Mouse (Mus musculus): ENCODE measurements around the gene Prkaa1.

The Prkaa1 gene

DNA sequence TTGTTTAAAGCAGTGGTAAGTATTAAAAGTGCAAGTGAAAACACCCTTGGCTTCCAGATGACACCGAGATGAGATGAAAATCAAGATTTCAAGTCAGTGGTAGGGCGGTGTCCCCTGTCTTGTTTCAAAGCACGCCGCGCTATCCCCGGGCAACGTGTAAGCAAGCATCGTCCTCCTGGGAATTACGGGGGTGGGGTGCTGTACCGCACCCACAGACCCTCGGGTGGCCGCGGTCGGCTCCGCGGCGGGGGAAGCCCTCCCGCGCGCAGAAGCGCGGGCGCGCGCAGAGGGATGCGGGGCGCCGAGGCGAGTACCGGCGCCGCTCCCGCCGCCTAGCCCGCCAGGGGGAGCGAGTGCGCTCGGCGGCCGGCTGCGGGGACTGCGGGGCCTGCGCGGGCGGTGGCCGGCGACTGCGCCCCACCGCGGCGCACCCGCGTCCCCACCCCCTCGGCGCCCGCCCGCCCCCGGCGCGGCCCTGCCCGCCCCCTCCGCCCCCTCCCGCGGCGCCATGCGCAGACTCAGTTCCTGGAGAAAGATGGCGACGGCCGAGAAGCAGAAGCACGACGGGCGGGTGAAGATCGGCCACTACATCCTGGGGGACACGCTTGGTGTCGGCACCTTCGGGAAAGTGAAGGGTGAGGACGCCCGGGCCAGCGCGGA, at the start of gene Prkaa1:
TSS of gene Prkaa1 (plus strand) at position 501 of the 660 bp plus-strand sequence.
- peak; percentile 71 for DNase-seq (ENCODE audit: low spot score)

GRCm38 (mm10) chr15:5095534-5096301, 47.9 kb upstream of the Prkaa1 start:
- no peak for DNase-seq (ENCODE audit: low spot score)

GRCm38 (mm10) chr15:5097376-5097775, 46.3 kb upstream of the Prkaa1 start:
- no peak for DNase-seq (ENCODE audit: low spot score)

- DNase-seq (ENCODE audit: low spot score): no peak
Observed at GRCm38 (mm10) chr15:5102312-5102711, 41.3 kb upstream of the Prkaa1 start.

DNA sequence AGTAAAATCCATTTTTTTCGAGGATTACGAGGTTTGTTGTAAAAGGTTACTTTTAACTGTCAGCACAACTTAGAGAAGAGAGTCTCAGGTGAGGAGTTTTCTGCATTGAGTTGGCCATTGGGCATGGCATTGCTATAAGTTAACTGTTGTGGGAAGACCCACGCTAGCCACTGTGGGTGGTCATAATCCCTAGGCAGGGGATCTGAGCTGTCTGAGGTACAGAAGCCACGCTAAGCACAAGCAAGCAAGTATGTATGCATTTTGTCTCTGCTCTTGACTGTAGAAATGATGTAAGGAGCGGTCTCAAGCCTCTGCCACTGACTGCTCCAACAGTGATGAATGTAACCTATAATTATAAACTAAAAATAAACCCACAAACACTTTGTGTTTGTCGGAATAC, 37.8 kb upstream of the Prkaa1 start:
- no peak for DNase-seq (ENCODE audit: low spot score)

DNA sequence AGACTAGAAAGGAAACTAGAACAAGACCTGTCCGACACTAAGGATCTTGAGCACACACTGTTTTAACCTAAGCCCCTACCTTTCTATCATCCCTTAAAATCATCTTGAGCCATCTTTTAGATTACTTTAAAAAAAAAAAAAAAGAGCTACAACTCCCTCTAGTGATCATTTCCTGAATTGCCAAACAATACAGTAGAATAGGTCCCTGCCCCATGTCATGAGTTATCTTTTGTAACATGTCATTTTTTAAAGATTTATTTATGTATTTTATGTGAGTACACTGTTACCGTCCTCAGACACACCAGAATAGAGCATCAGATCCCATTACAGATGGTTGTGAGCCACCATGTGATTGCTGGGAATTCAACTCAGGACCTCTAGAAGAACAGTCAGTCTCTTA, 37.4 kb upstream of the Prkaa1 start:
- peak; percentile 60 for DNase-seq (ENCODE audit: low spot score)

- no peak for DNase-seq (ENCODE audit: low spot score)
Observed at GRCm38 (mm10) chr15:5107686-5108654, 35.7 kb upstream of the Prkaa1 start, which contains the start of gene Card6. Gene Card6, minus strand, starts transcription at chr15:5108539.

GRCm38 (mm10) chr15:5108655-5109040, 35.0 kb upstream of the Prkaa1 start:
- no peak for DNase-seq (ENCODE audit: low spot score)

DNA sequence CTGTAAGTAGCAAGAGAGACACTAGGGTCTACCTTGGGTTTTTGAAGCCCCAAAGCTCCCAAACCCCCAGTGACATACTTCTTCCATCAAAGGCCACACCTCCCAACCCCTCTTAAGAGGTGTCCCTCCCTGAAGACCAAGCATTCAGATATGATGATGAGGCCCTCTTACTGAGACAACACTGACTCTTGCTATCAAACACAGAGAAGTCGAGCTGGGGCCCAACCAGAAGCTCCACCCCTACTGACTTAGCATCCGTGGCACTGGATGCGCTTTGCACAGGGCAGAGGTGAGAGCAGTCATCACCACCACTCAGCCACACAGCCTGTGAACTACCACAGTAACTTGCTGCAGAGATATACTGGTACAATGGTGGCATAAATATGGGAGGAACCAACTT, 31.0 kb upstream of the Prkaa1 start:
- no peak for DNase-seq (ENCODE audit: low spot score)

GRCm38 (mm10) chr15:5115173-5115572, 28.5 kb upstream of the Prkaa1 start:
- no peak for DNase-seq (ENCODE audit: low spot score)

GRCm38 (mm10) chr15:5116270-5117030, 27.2 kb upstream of the Prkaa1 start, which contains the start of gene Rpl37:
Gene Rpl37, plus strand, starts transcription at chr15:5116645.
- DNase-seq (ENCODE audit: low spot score): peak; percentile 99

- DNase-seq (ENCODE audit: low spot score): peak; percentile 44
Observed at GRCm38 (mm10) chr15:5117031-5117601, 26.5 kb upstream of the Prkaa1 start.

DNA sequence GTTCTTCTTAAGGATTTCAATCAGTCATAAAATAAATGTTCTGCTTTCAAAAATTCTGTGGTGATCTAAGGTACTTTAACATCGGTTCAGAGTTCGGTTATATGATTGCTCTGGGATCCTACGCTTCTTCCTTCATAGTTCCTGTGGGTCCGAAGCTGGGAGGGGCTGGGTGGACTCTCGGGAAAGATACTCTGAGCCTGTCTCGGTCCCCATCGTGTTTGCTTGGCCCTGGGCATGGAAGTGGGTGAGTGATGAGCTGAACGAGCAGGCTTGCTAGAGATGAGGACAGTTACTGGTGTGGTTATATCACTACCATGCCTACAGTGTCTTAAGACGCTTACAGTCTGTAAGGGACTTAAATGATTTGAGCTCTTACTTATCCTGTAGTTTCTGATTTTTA, 25.0 kb upstream of the Prkaa1 start:
- no peak for DNase-seq (ENCODE audit: low spot score)

GRCm38 (mm10) chr15:5119192-5119591, 24.5 kb upstream of the Prkaa1 start:
- DNase-seq (ENCODE audit: low spot score): no peak

DNA sequence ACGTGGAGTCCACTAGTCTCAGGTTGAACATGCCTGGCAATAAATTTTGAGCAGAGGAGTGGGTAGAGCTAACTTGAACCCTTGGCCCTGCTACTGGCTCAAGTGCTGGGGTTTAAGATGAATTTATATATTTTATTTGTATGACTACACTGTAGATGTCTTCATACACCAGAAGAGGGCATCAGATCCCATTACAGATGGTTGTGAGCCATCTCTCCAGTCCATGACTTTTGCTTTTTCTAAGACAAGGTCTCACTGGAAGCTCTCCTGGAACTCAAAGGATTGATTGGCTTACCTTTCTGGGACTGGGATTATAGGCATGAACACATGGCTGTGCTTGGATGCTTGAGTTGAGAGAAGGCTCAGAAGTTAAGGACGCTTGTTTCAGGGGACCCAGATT, 24.0 kb upstream of the Prkaa1 start:
- peak; percentile 59 for DNase-seq (ENCODE audit: low spot score)

DNA sequence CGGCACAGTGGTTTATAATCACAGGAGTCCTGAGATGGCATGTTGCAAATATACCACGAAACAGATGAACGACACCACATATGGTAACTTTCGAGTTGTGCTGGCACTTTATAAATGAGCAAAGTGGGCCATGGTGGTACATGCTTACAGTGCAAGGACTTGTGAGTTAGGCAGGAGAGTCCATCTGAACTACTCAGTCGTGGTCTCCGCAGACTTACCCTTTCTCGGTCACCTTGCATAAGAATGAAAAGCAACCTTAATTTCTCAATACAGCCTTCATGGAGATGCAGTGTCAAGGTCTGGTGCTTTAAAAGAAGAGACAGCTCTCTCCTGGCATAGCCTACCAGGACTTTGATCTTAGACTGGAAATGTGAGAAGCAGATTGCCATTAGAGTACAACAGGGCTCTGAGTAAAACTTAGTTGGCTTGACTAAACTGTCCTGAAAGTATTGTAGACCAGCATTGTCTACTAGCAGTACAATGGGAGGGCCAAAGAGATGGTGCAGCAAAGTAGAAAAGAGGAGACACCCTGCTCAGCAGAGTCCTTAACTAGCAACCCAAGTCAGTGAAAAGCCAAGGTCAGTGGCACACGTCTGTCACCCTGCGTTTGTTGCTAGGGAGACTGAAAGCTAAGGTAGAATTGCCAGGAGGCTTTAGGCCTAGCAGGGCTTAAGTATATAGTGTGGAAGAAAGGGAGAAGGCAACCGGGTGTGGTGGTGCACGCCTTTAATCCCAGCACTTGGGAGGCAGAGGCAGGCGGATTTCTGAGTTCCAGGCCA, 21.9 kb upstream of the Prkaa1 start:
- DNase-seq (ENCODE audit: low spot score): no peak

DNA sequence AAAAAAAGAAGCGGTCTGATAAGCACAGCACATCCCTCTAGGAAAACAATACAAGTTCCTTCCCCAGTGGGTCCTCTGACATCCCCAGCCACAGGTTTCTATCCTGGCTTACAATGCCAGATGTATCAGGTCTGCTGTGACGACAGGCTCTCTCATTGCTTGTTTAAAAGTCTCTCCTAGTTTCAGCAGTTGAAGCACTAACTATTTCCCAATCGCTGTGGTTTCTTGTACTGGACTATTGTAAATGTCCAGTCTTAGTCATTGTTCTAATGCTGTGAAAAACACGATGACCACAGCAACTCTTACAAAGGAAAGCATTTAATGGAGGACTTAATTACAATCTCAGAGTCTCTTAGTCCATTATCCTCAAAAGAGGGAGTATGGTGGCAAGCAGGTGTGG, 17.2 kb upstream of the Prkaa1 start:
- DNase-seq (ENCODE audit: low spot score): no peak

GRCm38 (mm10) chr15:5127487-5127886, 16.2 kb upstream of the Prkaa1 start:
- DNase-seq (ENCODE audit: low spot score): no peak

DNA sequence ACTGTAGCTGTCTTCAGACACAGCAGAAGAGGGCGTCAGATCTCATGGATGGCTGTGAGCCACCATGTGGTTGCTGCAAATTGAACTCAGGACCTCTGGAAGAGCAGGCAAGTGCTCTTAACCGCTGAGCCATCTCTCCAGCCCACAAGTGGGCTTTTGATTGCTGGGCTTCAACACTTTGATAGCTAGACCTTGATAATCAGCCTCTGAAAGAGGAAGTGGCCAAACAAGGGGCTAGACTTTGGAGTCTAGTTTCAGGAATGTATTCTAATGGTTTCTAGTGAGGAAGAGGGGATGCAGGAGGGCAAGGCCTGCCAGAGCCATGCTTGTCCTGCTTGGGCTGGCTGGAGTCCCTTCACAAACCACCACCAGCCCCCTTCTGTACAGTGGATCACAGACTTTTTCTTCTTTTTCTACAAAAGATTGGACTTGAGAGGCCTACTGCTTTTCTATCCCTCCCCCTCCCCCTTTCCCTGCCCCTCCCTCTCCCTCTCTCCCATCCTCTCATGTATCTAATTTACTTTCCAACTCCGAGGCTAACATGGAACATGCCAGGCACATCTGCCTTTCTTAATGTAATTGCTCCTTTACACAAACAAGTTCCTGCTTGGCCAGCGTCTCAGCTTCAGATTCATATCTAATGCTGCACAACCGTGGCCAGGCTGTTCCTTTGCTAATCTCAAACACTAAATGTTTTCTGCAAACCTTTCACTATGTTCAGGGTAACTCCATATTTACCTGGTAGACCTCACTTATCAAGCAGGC, 15.3 kb upstream of the Prkaa1 start:
- DNase-seq (ENCODE audit: low spot score): no peak

Measured in adipocyte (in vitro differentiated cells).